Mouse (Mus musculus): ENCODE results near the gene Slc27a1.

DNA sequence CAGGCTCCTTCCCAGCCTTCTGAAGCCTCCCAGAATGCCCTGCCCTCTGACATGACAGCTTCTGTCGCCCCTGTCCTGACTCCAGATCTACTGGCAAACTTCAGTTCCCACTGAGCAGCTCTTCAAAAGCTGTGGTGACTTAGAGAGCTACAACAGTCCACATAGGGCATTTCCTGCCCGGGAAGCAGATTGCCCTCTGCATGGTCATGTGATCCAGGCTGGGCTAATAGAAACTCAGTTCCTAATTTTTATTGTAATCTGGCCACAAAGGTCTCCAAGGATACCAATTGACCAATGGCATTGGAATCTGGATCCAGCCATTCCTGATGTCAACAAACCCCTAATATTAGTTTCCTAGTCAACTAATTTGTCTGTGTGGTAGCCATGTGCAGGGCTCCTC lies 63.2 kb downstream of the Slc27a1 start:
- TF ChIP-seq CTCF (IDR thresholded peaks at IDR 0.05; ENCODE audit: low read depth, low read length): no peak
- TF ChIP-seq EP300 (IDR thresholded peaks at IDR 0.05; ENCODE audit: insufficient read depth, low read depth, low read length): no peak
